Mouse (Mus musculus): ENCODE measurements around the gene Spg11. TPM values are rescaled to one million over a fixed set of nuclear protein-coding genes. Genes with fewer than 3 reads are reported as not detected.
"Not testable (repeated sequence)": the region's sequence is repeated elsewhere in the genome, so short reads cannot be mapped to it uniquely, and the experiment has no call there.

The Spg11 gene
- polyA plus RNA-seq, 1 experiment from 2014 or later = 7.5 TPM

DNA sequence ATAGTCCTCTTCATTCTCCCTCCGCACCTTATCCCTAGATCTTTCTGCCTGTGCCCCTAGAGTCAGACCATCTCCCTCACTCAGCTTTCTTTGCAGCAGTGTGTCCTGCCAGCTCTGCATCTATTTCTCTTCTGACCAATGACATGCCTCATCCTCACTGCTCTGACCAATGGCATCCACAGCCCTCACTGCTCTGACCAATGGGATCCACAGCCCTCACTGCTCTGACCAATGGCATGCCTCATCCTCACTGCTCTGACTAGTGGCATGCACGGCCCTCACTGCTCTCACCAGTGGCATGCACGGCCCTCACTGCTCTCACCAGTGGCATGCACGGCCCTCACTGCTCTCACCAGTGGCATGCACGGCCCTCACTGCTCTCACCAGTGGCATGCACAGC is 20.5 kb downstream of the Spg11 start:
- not testable (repeated sequence) for H3K9ac ChIP-seq; ATAC-seq (ENCODE audit: insufficient number of reproducible peaks, low FRiP score, low TSS enrichment, low read depth); H3K4me3 ChIP-seq; H3K27me3 ChIP-seq; H3K27ac ChIP-seq; H3K9me3 ChIP-seq; H3K4me1 ChIP-seq; H3K4me2 ChIP-seq
- WGBS = 88% methylated on average over 5 of the region's 5 CpGs
- peaks cover 82% of the 10 kb centered on the region for H3K36me3 ChIP-seq

DNA sequence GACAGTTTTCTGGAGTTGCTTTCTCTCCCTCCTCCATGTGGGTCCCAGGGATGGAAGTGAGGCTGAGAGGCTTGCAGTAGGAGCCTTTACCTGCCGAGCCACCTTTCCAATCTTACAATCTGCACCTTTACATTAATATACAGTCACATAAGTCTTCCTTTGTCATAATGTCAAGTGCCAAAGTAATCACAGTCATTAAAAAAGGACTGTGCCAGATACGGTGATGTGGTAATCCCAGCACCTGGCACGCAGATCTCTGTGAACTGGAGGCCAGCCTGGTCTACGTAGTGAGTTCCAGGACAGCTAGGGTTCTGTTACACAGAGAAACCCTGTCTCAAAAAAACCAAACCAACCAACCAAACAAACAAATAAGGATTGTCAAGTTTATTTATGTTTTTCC is 24.3 kb downstream of the Spg11 start:
- no peak overlapping the region for H3K27ac ChIP-seq
- ATAC-seq (ENCODE audit: insufficient number of reproducible peaks, low FRiP score, low TSS enrichment, low read depth) = no peak
- H3K4me2 ChIP-seq = no peak overlapping the region
- peaks cover 64% of the 10 kb centered on the region for H3K36me3 ChIP-seq
- H3K4me3 ChIP-seq = no peak overlapping the region
- no peaks in the 10 kb centered on the region for H3K9me3 ChIP-seq
- H3K4me1 ChIP-seq = no peaks in the 10 kb centered on the region
- H3K27me3 ChIP-seq = no peaks in the 10 kb centered on the region
- WGBS = 80% methylated on average over 4 of the region's 4 CpGs
- no peak overlapping the region for H3K9ac ChIP-seq

DNA sequence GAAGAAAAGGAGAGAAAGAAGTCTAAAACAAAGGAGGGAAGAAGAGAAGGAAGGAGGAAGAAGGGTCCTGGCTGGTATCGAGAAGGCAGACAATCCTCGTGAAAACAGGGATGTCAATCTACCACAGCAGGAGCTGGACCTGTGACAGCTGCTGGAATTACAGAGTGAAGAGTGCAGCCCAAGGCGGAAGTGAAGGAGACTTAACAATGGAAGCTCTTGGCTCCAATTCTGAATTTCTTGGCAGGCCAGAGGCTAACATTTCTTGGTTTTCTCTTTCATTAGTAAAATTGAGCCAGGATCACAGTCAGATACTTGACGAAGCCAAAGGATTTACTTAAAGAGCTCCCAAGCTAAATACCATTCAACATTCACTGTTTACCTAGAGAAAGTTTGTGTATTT is 31.7 kb downstream of the Spg11 start:
- no peak overlapping the region for H3K4me2 ChIP-seq
- H3K4me3 ChIP-seq = no peak overlapping the region
- H3K4me1 ChIP-seq = no peaks in the 10 kb centered on the region
- H3K9me3 ChIP-seq = no peaks in the 10 kb centered on the region
- H3K27ac ChIP-seq = no peak overlapping the region
- H3K9ac ChIP-seq = no peak overlapping the region
- ATAC-seq (ENCODE audit: insufficient number of reproducible peaks, low FRiP score, low TSS enrichment, low read depth) = no peak
- no peaks in the 10 kb centered on the region for H3K27me3 ChIP-seq
- H3K36me3 ChIP-seq = peaks cover 54% of the 10 kb centered on the region
- WGBS = 73% methylated on average over 4 of the region's 4 CpGs

DNA sequence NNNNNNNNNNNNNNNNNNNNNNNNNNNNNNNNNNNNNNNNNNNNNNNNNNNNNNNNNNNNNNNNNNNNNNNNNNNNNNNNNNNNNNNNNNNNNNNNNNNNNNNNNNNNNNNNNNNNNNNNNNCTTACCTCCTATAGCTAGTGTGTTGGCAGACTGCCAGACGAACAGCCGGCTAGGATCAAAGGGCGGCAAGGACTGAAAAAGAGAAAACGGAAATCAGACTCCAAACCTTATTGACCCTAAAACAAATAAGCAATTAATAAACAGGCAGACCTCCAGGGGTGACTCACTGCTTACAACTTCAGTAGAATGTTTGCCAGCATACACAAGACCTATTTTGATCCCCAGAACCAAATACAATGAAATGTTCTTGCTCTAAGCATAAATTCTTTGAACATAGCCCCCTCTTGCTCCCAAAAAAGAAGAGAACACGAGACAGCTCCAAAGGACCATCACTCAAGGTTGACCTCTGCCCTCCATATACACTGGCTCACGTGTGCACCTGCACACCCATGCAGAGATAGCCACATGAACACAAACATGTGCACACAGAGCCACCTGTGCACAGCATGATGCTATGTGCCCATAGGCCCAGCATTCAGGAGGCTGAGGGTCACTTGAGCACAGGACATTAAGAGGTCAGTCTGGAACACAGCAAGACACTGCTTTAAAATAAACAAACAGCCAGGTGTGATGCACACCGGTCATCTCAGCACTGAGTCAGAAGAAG is 36.3 kb downstream of the Spg11 start:
- Histone ChIP-seq H3K27ac (no peak overlapping the region), H3K4me1 (no peaks in the 10 kb centered on the region), H3K9me3 (no peaks in the 10 kb centered on the region), H3K4me3 (no peak overlapping the region), H3K27me3 (no peaks in the 10 kb centered on the region), H3K9ac (no peak overlapping the region), H3K4me2 (no peak overlapping the region), H3K36me3 (peaks cover 55% of the 10 kb centered on the region)
- 34% methylated on average over 7 of the region's 7 CpGs for WGBS
- ATAC-seq (ENCODE audit: insufficient number of reproducible peaks, low FRiP score, low TSS enrichment, low read depth) = no peak

DNA sequence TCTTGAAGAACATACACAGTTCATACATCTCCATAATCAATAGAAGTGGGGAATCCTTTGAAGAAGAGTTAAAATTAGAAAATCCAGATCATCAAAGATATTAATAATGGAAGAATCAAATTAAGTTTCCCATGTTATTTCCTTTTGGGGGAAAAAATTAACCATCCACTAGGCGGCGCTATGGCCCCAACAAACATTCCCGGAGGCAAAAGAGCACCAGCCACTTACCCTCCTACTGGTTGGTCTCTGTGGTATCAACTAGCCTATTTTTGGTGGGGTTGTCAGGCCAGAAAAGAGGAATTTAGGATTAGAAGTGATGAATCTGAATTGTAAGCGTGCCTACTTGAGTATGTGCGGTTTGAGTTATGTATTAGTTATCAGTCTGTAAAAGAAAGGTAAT is 48.3 kb downstream of the Spg11 start:
- WGBS = 40% methylated on average over 5 of the region's 5 CpGs
- Histone ChIP-seq H3K4me2 (no peak overlapping the region), H3K9ac (no peak overlapping the region), H3K9me3 (no peaks in the 10 kb centered on the region), H3K4me3 (no peak overlapping the region), H3K36me3 (peaks cover 52% of the 10 kb centered on the region), H3K27me3 (no peaks in the 10 kb centered on the region), H3K4me1 (no peaks in the 10 kb centered on the region), H3K27ac (no peak overlapping the region)
- ATAC-seq (ENCODE audit: insufficient number of reproducible peaks, low FRiP score, low TSS enrichment, low read depth) = no peak

DNA sequence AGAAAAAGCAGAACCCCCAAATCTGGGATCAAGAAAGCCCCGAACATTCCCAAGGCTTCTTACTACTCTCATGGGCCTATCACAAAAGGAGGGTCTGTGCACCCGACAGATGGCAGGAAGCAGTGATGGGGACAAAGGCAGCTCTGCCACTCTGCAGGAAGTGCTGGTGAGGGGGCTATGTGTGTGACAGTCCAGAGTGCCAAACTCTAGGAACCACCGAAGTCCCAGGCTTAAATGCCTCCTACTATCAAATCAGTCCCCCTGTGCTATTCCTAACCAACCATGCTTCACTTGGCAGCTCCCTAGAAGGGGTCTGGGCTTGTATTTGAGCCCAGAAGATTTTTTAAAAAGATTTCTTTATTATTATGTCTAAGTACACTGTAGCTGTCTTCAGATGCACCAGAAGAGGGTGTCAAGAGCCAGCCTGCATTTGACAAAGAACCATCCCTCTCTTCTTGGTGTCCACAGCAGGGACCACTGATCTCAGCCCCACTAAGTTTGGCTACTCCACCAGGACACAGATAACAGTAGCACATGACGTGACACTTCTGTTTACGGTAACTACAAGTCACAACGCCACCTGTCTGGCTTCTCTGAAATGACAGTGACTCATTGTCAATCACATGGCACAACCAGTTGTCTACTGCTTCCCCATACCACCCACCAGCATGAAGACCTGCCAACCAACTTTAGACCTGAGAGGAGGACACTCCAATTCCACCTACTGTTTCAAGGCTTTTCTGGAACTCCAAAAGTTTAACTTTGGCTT is 48.9 kb downstream of the Spg11 start:
- Histone ChIP-seq H3K4me3 (no peak overlapping the region), H3K27me3 (no peaks in the 10 kb centered on the region), H3K4me1 (no peaks in the 10 kb centered on the region), H3K4me2 (no peak overlapping the region), H3K27ac (no peak overlapping the region), H3K9me3 (no peaks in the 10 kb centered on the region), H3K9ac (no peak overlapping the region), H3K36me3 (peaks cover 50% of the 10 kb centered on the region)
- WGBS = 86% methylated on average over 6 of the region's 6 CpGs
- ATAC-seq (ENCODE audit: insufficient number of reproducible peaks, low FRiP score, low TSS enrichment, low read depth) = no peak

DNA sequence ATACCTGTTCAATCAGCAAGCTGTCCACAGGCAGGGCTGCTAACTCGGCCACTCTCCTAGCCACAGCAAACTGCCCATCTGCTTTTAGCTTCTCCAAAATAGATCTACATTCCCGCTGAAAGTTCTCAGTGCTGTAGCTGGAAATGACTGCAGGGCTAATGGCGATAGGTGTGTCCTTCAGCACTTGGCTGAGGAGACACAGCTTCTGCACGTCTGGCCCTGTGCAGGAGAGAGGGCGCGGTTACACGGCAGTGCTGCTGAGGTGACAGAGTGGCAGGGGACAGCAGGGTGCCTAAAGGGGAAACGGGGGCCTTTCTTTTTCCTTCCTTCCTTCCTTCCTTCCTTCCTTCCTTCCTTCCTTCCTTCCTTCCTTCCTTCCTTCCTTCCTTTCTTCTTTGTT is 51.9 kb downstream of the Spg11 start:
- H3K27me3 ChIP-seq = no peaks in the 10 kb centered on the region
- 58% methylated on average over 8 of the region's 8 CpGs for WGBS
- no peak for ATAC-seq (ENCODE audit: insufficient number of reproducible peaks, low FRiP score, low TSS enrichment, low read depth)
- H3K9me3 ChIP-seq = no peaks in the 10 kb centered on the region
- peaks cover 45% of the 10 kb centered on the region for H3K36me3 ChIP-seq
- H3K4me3 ChIP-seq = no peak overlapping the region
- no peaks in the 10 kb centered on the region for H3K4me1 ChIP-seq
- H3K27ac ChIP-seq = no peak overlapping the region
- H3K9ac ChIP-seq = no peak overlapping the region
- no peak overlapping the region for H3K4me2 ChIP-seq

DNA sequence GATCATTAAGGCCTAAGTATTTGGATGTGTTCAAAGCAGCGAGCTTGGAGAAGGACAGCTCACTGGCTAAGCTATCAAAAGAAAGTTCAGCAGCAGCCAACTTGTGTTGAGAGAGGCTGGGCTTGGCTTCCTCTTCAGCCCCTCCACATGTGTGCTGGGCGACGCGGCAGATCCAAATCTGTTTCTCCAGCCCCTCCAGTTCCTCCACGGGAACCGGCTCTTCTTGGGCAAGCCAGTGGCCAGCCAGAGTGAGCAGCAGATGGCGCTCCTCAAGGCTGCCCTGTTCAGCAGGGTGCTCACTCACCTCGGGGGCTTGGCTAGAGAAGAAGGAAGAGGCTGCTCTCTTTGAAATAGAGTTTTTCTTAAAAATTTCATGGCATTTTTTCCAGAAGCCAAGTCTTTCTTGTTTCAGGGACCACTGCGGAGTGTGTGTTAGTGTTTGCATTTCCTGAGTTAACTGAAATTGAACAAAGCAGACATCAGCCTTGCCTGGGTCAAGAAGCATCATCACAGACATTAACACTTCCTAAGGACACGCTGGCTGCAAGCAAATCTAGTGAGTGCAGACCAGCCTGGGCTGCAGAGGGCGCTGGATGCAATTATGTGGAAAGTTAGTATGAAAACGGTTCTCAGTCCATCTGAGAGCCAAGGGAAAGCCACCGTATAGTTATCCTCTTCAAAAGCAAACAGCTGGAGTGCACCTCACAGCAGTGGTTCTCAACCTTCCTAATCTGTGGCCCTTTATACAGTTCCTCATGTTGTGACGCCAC is 52.8 kb downstream of the Spg11 start:
- H3K4me3 ChIP-seq = no peak overlapping the region
- ATAC-seq (ENCODE audit: insufficient number of reproducible peaks, low FRiP score, low TSS enrichment, low read depth) = 0 out of 2 replicates have a peak, but pooled peaks have one; percentile 19
- H3K27me3 ChIP-seq = no peaks in the 10 kb centered on the region
- no peak overlapping the region for H3K4me2 ChIP-seq
- no peak overlapping the region for H3K27ac ChIP-seq
- peaks cover 38% of the 10 kb centered on the region for H3K36me3 ChIP-seq
- no peak overlapping the region for H3K9ac ChIP-seq
- H3K9me3 ChIP-seq = no peaks in the 10 kb centered on the region
- no peaks in the 10 kb centered on the region for H3K4me1 ChIP-seq
- 47% methylated on average over 14 of the region's 14 CpGs for WGBS

DNA sequence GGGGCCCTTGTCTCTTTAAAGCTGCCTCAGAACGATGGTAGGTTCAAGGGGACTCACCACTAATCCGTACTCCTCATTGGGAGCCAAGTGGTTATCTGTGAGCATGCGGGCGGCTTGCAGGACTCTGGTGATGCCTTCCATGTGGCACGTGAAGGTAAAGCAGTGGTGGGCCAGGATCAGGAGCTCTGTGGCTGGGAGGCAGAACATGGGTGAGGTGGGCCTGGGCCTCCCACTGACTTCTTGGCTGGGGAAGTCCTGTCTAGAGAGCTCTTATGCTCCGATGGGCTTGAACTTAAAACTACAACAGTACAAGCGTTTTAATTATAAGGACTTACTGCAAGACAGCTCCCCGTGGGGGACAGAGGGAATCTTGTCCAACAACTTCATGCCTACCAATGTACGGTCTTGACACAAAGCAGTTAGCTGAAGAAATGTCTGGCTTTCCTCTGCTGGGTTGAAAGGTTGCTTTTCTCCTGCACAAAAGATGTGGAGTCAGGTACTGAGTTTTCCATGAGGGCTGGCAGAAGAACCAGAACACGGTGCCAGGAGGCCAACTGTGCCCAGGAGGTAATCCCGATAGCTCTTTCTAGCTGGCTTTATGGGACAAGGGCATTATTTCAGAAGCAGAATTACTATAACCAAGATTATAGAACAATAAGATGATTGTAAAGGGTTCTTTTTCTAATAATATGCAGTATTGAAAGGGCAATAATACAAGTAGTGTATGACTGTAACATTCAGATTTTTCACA is 58.6 kb downstream of the Spg11 start:
- H3K27me3 ChIP-seq = no peaks in the 10 kb centered on the region
- no peak overlapping the region for H3K4me2 ChIP-seq
- H3K36me3 ChIP-seq = peaks cover 39% of the 10 kb centered on the region
- H3K4me1 ChIP-seq = no peaks in the 10 kb centered on the region
- no peak overlapping the region for H3K9ac ChIP-seq
- ATAC-seq (ENCODE audit: insufficient number of reproducible peaks, low FRiP score, low TSS enrichment, low read depth) = no peak
- H3K4me3 ChIP-seq = no peak overlapping the region
- no peak overlapping the region for H3K27ac ChIP-seq
- H3K9me3 ChIP-seq = no peaks in the 10 kb centered on the region
- WGBS = 87% methylated on average over 11 of the region's 11 CpGs

DNA sequence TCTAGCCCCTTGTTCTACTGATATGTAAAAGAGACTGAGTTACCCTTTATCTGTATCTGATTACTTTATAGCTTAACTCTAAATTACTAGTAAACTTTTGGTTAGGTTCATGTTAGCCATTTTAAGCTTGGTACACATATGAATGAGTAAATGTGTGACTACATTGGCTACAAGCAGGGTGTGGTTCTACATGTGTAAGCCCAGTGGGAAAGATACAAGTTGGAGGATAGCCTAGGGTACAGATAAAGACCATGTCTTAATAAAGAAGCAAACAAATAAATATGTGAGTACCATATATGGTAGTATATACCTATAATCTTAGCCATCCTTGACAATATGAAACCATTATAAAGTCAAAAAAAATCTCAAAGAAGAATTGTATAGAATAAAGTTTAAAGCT is 74.3 kb downstream of the Spg11 start:
- H3K9me3 ChIP-seq = no peaks in the 10 kb centered on the region
- H3K9ac ChIP-seq = no peak overlapping the region
- no peak for ATAC-seq (ENCODE audit: insufficient number of reproducible peaks, low FRiP score, low TSS enrichment, low read depth)
- peaks cover 31% of the 10 kb centered on the region for H3K36me3 ChIP-seq
- H3K4me2 ChIP-seq = no peak overlapping the region
- no peak overlapping the region for H3K27ac ChIP-seq
- no peak overlapping the region for H3K4me3 ChIP-seq
- no peaks in the 10 kb centered on the region for H3K27me3 ChIP-seq
- no peaks in the 10 kb centered on the region for H3K4me1 ChIP-seq

DNA sequence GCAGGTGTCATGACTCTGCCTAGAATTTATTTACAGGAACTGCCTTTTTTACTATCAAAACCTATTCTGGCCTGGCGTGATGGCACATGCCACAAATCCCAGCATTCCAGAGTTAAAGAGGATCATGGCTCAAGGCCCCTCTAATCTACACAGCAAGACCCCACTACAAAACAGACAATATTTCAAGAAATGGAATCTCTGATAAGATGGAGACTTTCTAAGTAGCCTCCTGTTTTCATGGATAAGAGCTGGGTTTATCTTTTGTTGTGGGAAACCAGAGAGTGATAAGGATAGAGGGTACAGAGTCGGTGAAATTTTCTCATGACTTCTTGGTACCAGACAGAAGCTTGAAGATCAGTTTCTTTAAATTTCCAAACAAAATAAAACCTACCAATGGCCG is 82.1 kb downstream of the Spg11 start:
- H3K36me3 ChIP-seq = peaks cover 10% of the 10 kb centered on the region; the same call in 1 of the 2 replicates
- no peak overlapping the region for H3K27ac ChIP-seq
- no peaks in the 10 kb centered on the region for H3K27me3 ChIP-seq
- no peaks in the 10 kb centered on the region for H3K4me1 ChIP-seq
- 90% methylated on average over 3 of the region's 3 CpGs for WGBS
- H3K4me3 ChIP-seq = no peak overlapping the region
- no peaks in the 10 kb centered on the region for H3K9me3 ChIP-seq
- no peak overlapping the region for H3K9ac ChIP-seq
- H3K4me2 ChIP-seq = no peak overlapping the region
- no peak for ATAC-seq (ENCODE audit: insufficient number of reproducible peaks, low FRiP score, low TSS enrichment, low read depth)
